Mouse (Mus musculus): ENCODE measurements around the gene Sgk2.

Sgk2 gene

GRCm38 (mm10) chr2:163061203-163062118 lies 74.3 kb downstream of the Sgk2 start:
- no peak for DNase-seq

DNA sequence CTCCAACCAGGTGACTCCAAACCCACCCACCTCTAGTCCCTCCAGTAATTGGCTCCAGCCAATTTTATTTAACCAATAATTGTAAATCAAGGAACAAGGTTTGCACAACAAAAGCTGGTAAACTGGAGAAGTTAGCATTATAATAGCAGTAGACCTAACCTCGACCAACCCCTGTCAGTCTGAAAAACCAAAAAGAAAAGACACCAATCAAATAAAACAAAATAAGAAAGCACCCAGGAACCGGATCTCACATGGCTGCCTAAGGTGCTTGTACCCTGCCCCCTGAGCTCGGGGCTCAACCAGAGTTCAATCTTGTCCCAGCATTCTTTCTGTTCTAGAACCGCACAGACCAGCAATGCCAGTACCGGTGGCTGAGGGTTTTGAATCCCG lies 75.0 kb downstream of the Sgk2 start:
- DNase-seq: no peak

Measured in thymus, postnatal 25 days (tissue).